Mouse (Mus musculus) hindbrain, embryonic 15.5 days (tissue): ENCODE data around the gene Morn4. TPM values are rescaled to one million over a fixed set of nuclear protein-coding genes. Genes with fewer than 3 reads are reported as not detected.
A peak's percentile ranks its signal among the peaks of the same experiment; 100 is the strongest.

Source experiments
- ATAC-seq: fragments of 200-750 bp; cut with Nextera tagmentation; 2 replicates; pipeline ENCODE4 v1.8.0; 2017; ENCODE audit warnings: low read depth, moderate number of reproducible peaks, moderate TSS enrichment; ENCODE audit not compliant: low FRiP score
- H3K27ac ChIP-seq: fragments of 300-500 bp; sonication (generic); replicated peaks from 2 replicates; pipeline ENCODE4 v1.5.1; 2015; ENCODE audit warnings: mild to moderate bottlenecking, inconsistent platforms
- H3K27me3 ChIP-seq: fragments of 300-500 bp; sonication (generic); 2 replicates; pipeline ENCODE4 v1.6.1; 2015; ENCODE audit warnings: control low read depth, inconsistent platforms
- H3K36me3 ChIP-seq: fragments of 300-500 bp; sonication (generic); 2 replicates; pipeline ENCODE4 v1.6.1; 2015; ENCODE audit warnings: control low read depth, inconsistent platforms
- H3K4me1 ChIP-seq: fragments of 300-500 bp; sonication (generic); replicated peaks from 2 replicates; pipeline ENCODE4 v1.6.1; 2015; ENCODE audit warnings: control low read depth, inconsistent platforms
- H3K4me2 ChIP-seq: fragments of 300-500 bp; sonication (generic); 2 replicates; pipeline ENCODE4 v1.6.1; 2015; ENCODE audit warnings: moderate library complexity, mild to moderate bottlenecking, inconsistent platforms
- H3K4me3 ChIP-seq: fragments of 300-500 bp; sonication (generic); 2 replicates; pipeline ENCODE4 v1.5.1; 2015; ENCODE audit warnings: mild to moderate bottlenecking, inconsistent platforms
- H3K9ac ChIP-seq: fragments of 300-500 bp; sonication (generic); 2 replicates; pipeline ENCODE4 v1.6.1; 2015; ENCODE audit warnings: inconsistent platforms
- H3K9me3 ChIP-seq: fragments of 300-500 bp; sonication (generic); 2 replicates; pipeline ENCODE4 v1.6.1; 2016; ENCODE audit warnings: control low read depth, inconsistent platforms
- WGBS: fragments of 180-500 bp; shearing (Covaris S2); methylation state at CpG from one replicate; pipeline ENCODE4 v1.1.7; 2015; 5-methylcytosine and 5-hydroxymethylcytosine counted together
- polyA plus RNA-seq: library from polyadenylated mRNA; unstranded; fragments of >200 nt; fragmentation: Nextera tagmentation; extraction: Ambion mirVana; gene quantifications from 2 replicates; pipeline ENCODE4 v1.2.1, GENCODE M21; 2015

The Morn4 gene
- polyA plus RNA-seq, 1 experiment from 2014 or later = 140 TPM

GRCm38 (mm10) chr19:42056719-42057409 lies 29.3 kb downstream of the Morn4 start:
- WGBS = 88% methylated on average over 6 of the region's 6 CpGs
- no peak overlapping the region for H3K27ac ChIP-seq
- H3K9ac ChIP-seq = no peak overlapping the region
- ATAC-seq = no peak
- no peaks in the 10 kb centered on the region for H3K9me3 ChIP-seq
- H3K4me2 ChIP-seq = no peak overlapping the region
- H3K4me3 ChIP-seq = no peak overlapping the region
- H3K27me3 ChIP-seq = no peaks in the 10 kb centered on the region
- no peaks in the 10 kb centered on the region for H3K36me3 ChIP-seq
- H3K4me1 ChIP-seq = no peaks in the 10 kb centered on the region

GRCm38 (mm10) chr19:42055881-42056280 lies 30.3 kb downstream of the Morn4 start:
- H3K4me3 ChIP-seq = no peak overlapping the region
- H3K9me3 ChIP-seq = no peaks in the 10 kb centered on the region
- 81% methylated on average over 2 of the region's 2 CpGs for WGBS
- H3K27me3 ChIP-seq = no peaks in the 10 kb centered on the region
- H3K4me2 ChIP-seq = no peak overlapping the region
- H3K36me3 ChIP-seq = no peaks in the 10 kb centered on the region
- no peak overlapping the region for H3K27ac ChIP-seq
- no peaks in the 10 kb centered on the region for H3K4me1 ChIP-seq
- ATAC-seq = no peak
- H3K9ac ChIP-seq = no peak overlapping the region

- H3K36me3 ChIP-seq = no peaks in the 10 kb centered on the region
These were observed 31.9 kb downstream of the Morn4 start for GRCm38 (mm10) chr19:42054255-42054654.

GRCm38 (mm10) chr19:42051948-42052347 lies 34.2 kb downstream of the Morn4 start, which contains the start of gene 4933411K16Rik:
TSS of gene 4933411K16Rik (plus strand) at chr19:42052248.
- Histone ChIP-seq H3K27me3 (no peaks in the 10 kb centered on the region), H3K4me3 (no peak within 1 kb of the TSS), H3K4me1 (no peaks in the 10 kb centered on the region), H3K4me2 (no peak within 1 kb of the TSS), H3K36me3 (no peaks in the 10 kb centered on the region), H3K9ac (no peak within 1 kb of the TSS), H3K9me3 (no peaks in the 10 kb centered on the region), H3K27ac (no peak within 1 kb of the TSS)
- no peak for ATAC-seq
- 68% methylated on average over 4 of the region's 4 CpGs for WGBS

More at GRCm38 (mm10) chr19:42054255-42054654, 31.9 kb downstream of the Morn4 start:
- Histone ChIP-seq H3K9ac (no peak overlapping the region), H3K27ac (no peak overlapping the region), H3K4me1 (no peaks in the 10 kb centered on the region), H3K4me2 (no peak overlapping the region), H3K9me3 (no peaks in the 10 kb centered on the region), H3K4me3 (no peak overlapping the region), H3K27me3 (no peaks in the 10 kb centered on the region)
- no peak for ATAC-seq
- 82% methylated on average over 6 of the region's 6 CpGs for WGBS

GRCm38 (mm10) chr19:42051351-42051750 lies 34.8 kb downstream of the Morn4 start:
- H3K27ac ChIP-seq = no peak overlapping the region
- no peaks in the 10 kb centered on the region for H3K4me1 ChIP-seq
- no peak overlapping the region for H3K4me2 ChIP-seq
- ATAC-seq = no peak
- H3K36me3 ChIP-seq = no peaks in the 10 kb centered on the region
- no peak overlapping the region for H3K9ac ChIP-seq
- 94% methylated on average over 3 of the region's 3 CpGs for WGBS
- no peaks in the 10 kb centered on the region for H3K9me3 ChIP-seq
- no peaks in the 10 kb centered on the region for H3K27me3 ChIP-seq
- H3K4me3 ChIP-seq = no peak overlapping the region

GRCm38 (mm10) chr19:42050251-42050650 lies 35.9 kb downstream of the Morn4 start:
- no peaks in the 10 kb centered on the region for H3K4me1 ChIP-seq
- no peak for ATAC-seq
- H3K36me3 ChIP-seq = no peaks in the 10 kb centered on the region
- no peaks in the 10 kb centered on the region for H3K27me3 ChIP-seq
- no peak overlapping the region for H3K4me3 ChIP-seq
- no peak overlapping the region for H3K4me2 ChIP-seq
- H3K27ac ChIP-seq = no peak overlapping the region
- no peak overlapping the region for H3K9ac ChIP-seq
- 90% methylated on average over 1 of the region's 1 CpGs for WGBS
- H3K9me3 ChIP-seq = no peaks in the 10 kb centered on the region

- H3K4me2 ChIP-seq = peak within 1 kb of the TSS; percentile 51
- no peak within 1 kb of the TSS for H3K27ac ChIP-seq
- H3K4me1 ChIP-seq = no peaks in the 10 kb centered on the region
- peak; percentile 84 for ATAC-seq
- 28% methylated on average over 23 of the region's 23 CpGs for WGBS
- no peaks in the 10 kb centered on the region for H3K9me3 ChIP-seq
- H3K4me3 ChIP-seq = peak within 1 kb of the TSS; percentile 28
- H3K36me3 ChIP-seq = no peaks in the 10 kb centered on the region
- H3K27me3 ChIP-seq = 0 out of 2 replicates have a peak, but pooled peaks cover 4% of the 10 kb centered on the region
- H3K9ac ChIP-seq = no peak within 1 kb of the TSS
These were observed 40.7 kb downstream of the Morn4 start, which contains the start of gene Hoga1 for GRCm38 (mm10) chr19:42045269-42046102. TSS of gene Hoga1 (plus strand) at chr19:42045610.

GRCm38 (mm10) chr19:42043988-42044387 lies 42.2 kb downstream of the Morn4 start:
- Histone ChIP-seq H3K36me3 (no peaks in the 10 kb centered on the region), H3K27ac (no peak overlapping the region), H3K9ac (no peak overlapping the region), H3K4me1 (no peaks in the 10 kb centered on the region), H3K9me3 (no peaks in the 10 kb centered on the region), H3K4me2 (no peak overlapping the region), H3K27me3 (0 out of 2 replicates have a peak, but pooled peaks cover 4% of the 10 kb centered on the region), H3K4me3 (no peak overlapping the region)
- ATAC-seq = no peak
- 98% methylated on average over 6 of the region's 6 CpGs for WGBS

GRCm38 (mm10) chr19:42038310-42038709 lies 47.8 kb downstream of the Morn4 start:
- Histone ChIP-seq H3K4me2 (no peak overlapping the region), H3K9me3 (no peaks in the 10 kb centered on the region), H3K4me1 (peaks cover 9% of the 10 kb centered on the region; the same call in 1 of the 2 replicates), H3K36me3 (no peaks in the 10 kb centered on the region), H3K27me3 (0 out of 2 replicates have a peak, but pooled peaks cover 4% of the 10 kb centered on the region), H3K9ac (no peak overlapping the region), H3K27ac (no peak overlapping the region), H3K4me3 (no peak overlapping the region)
- no peak for ATAC-seq
- 93% methylated on average over 12 of the region's 12 CpGs for WGBS

- 81% methylated on average over 11 of the region's 11 CpGs for WGBS
- no peak for ATAC-seq
These were observed 48.9 kb downstream of the Morn4 start for GRCm38 (mm10) chr19:42037167-42037702.

GRCm38 (mm10) chr19:42036357-42036756 lies 49.8 kb downstream of the Morn4 start:
- no peaks in the 10 kb centered on the region for H3K9me3 ChIP-seq
- no peak overlapping the region for H3K4me2 ChIP-seq
- H3K27me3 ChIP-seq = 0 out of 2 replicates have a peak, but pooled peaks cover 4% of the 10 kb centered on the region
- no peak for ATAC-seq
- H3K4me1 ChIP-seq = peaks cover 9% of the 10 kb centered on the region; the same call in 1 of the 2 replicates
- no peak overlapping the region for H3K9ac ChIP-seq
- no peak overlapping the region for H3K27ac ChIP-seq
- H3K36me3 ChIP-seq = no peaks in the 10 kb centered on the region
- H3K4me3 ChIP-seq = no peak overlapping the region
- 67% methylated on average over 3 of the region's 3 CpGs for WGBS

More at GRCm38 (mm10) chr19:42037167-42037702, 48.9 kb downstream of the Morn4 start:
- Histone ChIP-seq H3K9ac (no peak overlapping the region), H3K36me3 (no peaks in the 10 kb centered on the region), H3K4me2 (no peak overlapping the region), H3K9me3 (no peaks in the 10 kb centered on the region), H3K4me1 (peaks cover 9% of the 10 kb centered on the region; the same call in 1 of the 2 replicates), H3K27me3 (0 out of 2 replicates have a peak, but pooled peaks cover 4% of the 10 kb centered on the region), H3K27ac (no peak overlapping the region), H3K4me3 (no peak overlapping the region)
